Mouse (Mus musculus): ENCODE measurements around the gene Olfr855.

Gene Olfr855

GRCm38 (mm10) chr9:19582317-19582716, at the start of gene Olfr855:
Gene Olfr855, plus strand, starts transcription at chr9:19582617.
- no peak for DNase-seq (ENCODE audit: extremely low spot score, low spot score)

- DNase-seq (ENCODE audit: extremely low spot score, low spot score) = no peak
These were observed 41.4 kb upstream of the Olfr855 start, which contains the start of gene Olfr853 for GRCm38 (mm10) chr9:19540976-19541375. Gene Olfr853, minus strand, starts transcription at chr9:19541076.

- DNase-seq (ENCODE audit: extremely low spot score, low spot score) = no peak
These were observed 15.1 kb upstream of the Olfr855 start, which contains the start of gene Olfr854 for GRCm38 (mm10) chr9:19567282-19567681. Gene Olfr854, minus strand, starts transcription at chr9:19567382.

- DNase-seq (ENCODE audit: extremely low spot score, low spot score) = no peak
These were observed 38.9 kb downstream of the Olfr855 start for GRCm38 (mm10) chr9:19621297-19621696.

- peak; percentile 85 for DNase-seq (ENCODE audit: extremely low spot score, low spot score)
These were observed 39.7 kb downstream of the Olfr855 start, which contains the start of gene Zfp317 for GRCm38 (mm10) chr9:19621843-19622822. Gene Zfp317, plus strand, starts transcription at chr9:19622102.

GRCm38 (mm10) chr9:19629574-19629973, 47.2 kb downstream of the Olfr855 start:
- DNase-seq (ENCODE audit: extremely low spot score, low spot score) = no peak

Data from neural tube, embryonic 10.5 days (tissue).